Mouse (Mus musculus): ENCODE measurements around the gene Ptprj. TPM values are rescaled to one million over a fixed set of nuclear protein-coding genes. Genes with fewer than 3 reads are reported as not detected.

Ptprj gene
- polyA plus RNA-seq, 1 experiment from 2014 or later: 4.9 TPM

DNA sequence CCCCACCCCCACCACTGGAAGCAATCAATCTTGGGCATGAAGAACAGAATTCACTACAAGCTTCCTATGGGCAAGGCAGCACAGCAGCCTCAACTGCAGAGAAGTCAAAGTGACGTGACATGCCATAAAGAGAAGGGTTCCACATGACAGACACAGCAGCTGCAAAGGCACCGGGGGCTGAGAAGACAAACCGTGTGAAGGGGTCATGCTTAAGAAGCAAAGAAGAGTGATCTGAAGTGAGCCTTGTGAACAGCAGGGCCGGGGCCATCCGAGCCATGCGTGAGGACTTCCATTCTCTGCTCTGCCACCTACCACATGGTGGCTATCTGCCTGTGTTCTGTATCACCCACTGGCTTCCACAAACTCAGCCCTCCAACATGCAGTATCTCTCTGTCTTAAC lies 45.7 kb downstream of the Ptprj start:
- H3K9ac ChIP-seq: no peak overlapping the region
- H3K36me3 ChIP-seq: no peaks in the 10 kb centered on the region
- ATAC-seq (ENCODE audit: insufficient read depth, low FRiP score, low read depth): no peak
- 80% methylated on average over 6 of the region's 6 CpGs for WGBS
- H3K9me3 ChIP-seq: no peaks in the 10 kb centered on the region
- H3K27ac ChIP-seq: no peak overlapping the region
- no peak overlapping the region for H3K4me3 ChIP-seq (replicated peaks)
- H3K4me1 ChIP-seq: no peaks in the 10 kb centered on the region
- no peak overlapping the region for H3K4me2 ChIP-seq
- no peaks in the 10 kb centered on the region for H3K27me3 ChIP-seq (replicated peaks)

DNA sequence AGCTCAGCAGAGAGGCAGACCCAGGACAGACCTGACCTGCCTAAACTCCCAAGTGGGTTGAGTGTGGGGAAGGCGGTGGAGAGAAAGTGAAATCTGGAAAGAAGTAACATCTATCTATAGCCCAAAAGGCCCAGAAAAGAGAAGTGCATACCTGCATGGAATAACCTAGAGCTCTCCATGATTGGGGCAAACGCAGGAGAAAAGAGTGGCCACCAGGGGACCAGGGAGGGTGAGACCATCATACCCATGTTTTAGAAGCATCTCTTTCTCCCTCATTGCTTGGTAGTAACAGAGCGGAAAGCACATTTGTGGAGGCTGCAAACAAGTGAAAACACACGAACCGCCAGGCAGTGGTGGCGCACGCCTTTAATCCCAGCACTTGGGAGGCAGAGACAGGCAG lies 46.5 kb downstream of the Ptprj start:
- H3K9me3 ChIP-seq: no peaks in the 10 kb centered on the region
- no peaks in the 10 kb centered on the region for H3K27me3 ChIP-seq (replicated peaks)
- no peak overlapping the region for H3K9ac ChIP-seq
- no peak for ATAC-seq (ENCODE audit: insufficient read depth, low FRiP score, low read depth)
- no peak overlapping the region for H3K4me2 ChIP-seq
- H3K36me3 ChIP-seq: no peaks in the 10 kb centered on the region
- no peak overlapping the region for H3K27ac ChIP-seq
- H3K4me3 ChIP-seq (replicated peaks): no peak overlapping the region
- WGBS: 97% methylated on average over 7 of the region's 7 CpGs
- H3K4me1 ChIP-seq: no peaks in the 10 kb centered on the region

DNA sequence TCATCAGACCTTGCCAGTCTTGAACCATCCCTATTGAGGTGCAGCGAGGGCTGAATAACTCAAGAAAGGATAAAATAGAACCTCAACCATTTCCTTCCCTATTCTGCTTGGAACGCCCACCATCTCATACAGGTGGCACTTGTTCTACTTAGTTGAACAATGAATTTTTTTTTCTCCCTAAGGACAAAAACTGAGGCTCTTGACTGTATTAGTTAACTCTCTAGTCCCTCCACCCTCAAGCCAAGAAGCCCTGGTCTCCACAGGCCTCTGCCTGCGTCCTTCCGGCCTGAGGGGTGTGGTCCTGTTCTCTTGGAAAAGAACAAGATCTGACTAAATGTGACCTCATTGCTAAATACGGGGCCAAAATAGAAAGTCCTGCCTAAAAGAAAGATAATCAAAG lies 48.4 kb downstream of the Ptprj start:
- Histone ChIP-seq H3K36me3 (no peaks in the 10 kb centered on the region), H3K4me3 (replicated peaks) (no peak overlapping the region), H3K4me1 (peaks cover 6% of the 10 kb centered on the region), H3K4me2 (no peak overlapping the region), H3K27me3 (replicated peaks) (no peaks in the 10 kb centered on the region), H3K9ac (no peak overlapping the region), H3K27ac (no peak overlapping the region), H3K9me3 (no peaks in the 10 kb centered on the region)
- no peak for ATAC-seq (ENCODE audit: insufficient read depth, low FRiP score, low read depth)
- WGBS: 74% methylated on average over 5 of the region's 5 CpGs

DNA sequence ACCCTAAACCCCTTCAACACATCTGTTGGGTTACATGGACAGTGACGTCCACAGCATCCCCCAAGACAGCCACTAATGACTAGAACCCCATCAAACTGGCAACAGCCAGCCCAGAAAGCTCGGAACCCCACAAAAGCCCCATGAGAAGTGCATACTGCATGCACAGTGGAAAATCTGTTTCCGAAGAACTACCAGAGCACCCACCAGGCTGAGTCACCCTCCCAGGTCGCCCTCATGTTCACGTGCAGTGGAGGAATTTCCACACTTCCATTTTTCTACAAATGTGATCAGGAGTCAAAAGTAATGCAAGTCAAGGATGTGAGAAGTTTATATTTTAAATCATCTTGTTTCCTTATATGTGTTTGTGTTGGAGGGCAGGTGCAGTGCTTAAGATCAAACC lies 52.3 kb downstream of the Ptprj start:
- Histone ChIP-seq H3K4me2 (no peak overlapping the region), H3K27me3 (replicated peaks) (no peaks in the 10 kb centered on the region), H3K4me1 (peaks cover 21% of the 10 kb centered on the region), H3K9me3 (no peaks in the 10 kb centered on the region), H3K36me3 (no peaks in the 10 kb centered on the region), H3K27ac (no peak overlapping the region), H3K4me3 (replicated peaks) (no peak overlapping the region), H3K9ac (no peak overlapping the region)
- WGBS: 84% methylated on average over 5 of the region's 5 CpGs
- ATAC-seq (ENCODE audit: insufficient read depth, low FRiP score, low read depth): no peak

DNA sequence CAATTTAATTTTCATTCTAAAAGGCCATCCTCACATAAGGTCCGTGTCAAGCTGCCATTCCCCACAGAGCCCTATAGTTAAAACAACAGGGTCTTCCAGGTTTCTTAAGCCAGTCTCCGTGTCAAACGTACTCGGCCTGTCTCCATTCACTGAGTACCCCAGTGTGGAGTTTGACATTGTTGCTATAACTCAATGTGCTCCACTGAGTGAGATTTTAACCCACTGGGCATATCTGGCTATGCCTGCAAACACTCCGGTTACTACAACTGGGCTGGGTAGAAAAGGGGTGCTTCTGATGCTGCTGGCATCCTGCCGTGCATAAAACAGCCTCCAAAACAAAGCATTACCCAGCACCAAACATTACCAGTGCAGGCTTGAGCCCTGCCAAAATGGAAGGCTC lies 53.5 kb downstream of the Ptprj start:
- Histone ChIP-seq H3K9me3 (no peaks in the 10 kb centered on the region), H3K4me3 (replicated peaks) (no peak overlapping the region), H3K27ac (peak overlapping the region; percentile 91), H3K9ac (no peak overlapping the region), H3K36me3 (no peaks in the 10 kb centered on the region), H3K4me2 (peak overlapping the region; percentile 29), H3K27me3 (replicated peaks) (no peaks in the 10 kb centered on the region), H3K4me1 (peaks cover 24% of the 10 kb centered on the region)
- ATAC-seq (ENCODE audit: insufficient read depth, low FRiP score, low read depth): no peak
- 27% methylated on average over 6 of the region's 6 CpGs for WGBS

DNA sequence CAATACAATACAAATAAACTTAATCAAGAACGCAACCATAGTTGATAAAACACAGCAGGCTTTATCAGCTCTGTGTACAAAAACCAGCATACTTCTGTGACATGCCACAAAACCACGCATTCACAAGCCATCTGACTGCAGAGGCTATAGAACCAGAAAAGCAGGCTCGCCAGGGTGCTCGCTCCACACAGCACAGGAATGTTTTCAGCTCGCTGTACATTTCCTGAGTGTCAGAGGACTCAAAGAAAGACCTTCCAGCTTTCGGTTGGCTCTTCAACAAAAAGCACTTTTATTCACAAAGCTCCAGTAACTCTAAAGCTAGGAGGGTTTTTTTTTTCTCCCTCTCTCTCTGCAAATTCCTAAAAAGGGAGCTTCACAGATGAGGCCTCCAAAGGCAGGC lies 53.9 kb downstream of the Ptprj start:
- Histone ChIP-seq H3K4me1 (peaks cover 24% of the 10 kb centered on the region), H3K27me3 (replicated peaks) (no peaks in the 10 kb centered on the region), H3K9me3 (no peaks in the 10 kb centered on the region), H3K9ac (no peak overlapping the region), H3K36me3 (no peaks in the 10 kb centered on the region), H3K27ac (peak overlapping the region; percentile 91), H3K4me3 (replicated peaks) (no peak overlapping the region), H3K4me2 (peak overlapping the region; percentile 29)
- whole genome bisulfite sequencing: 16% methylated on average over 6 of the region's 6 CpGs
- peak; percentile 83 for ATAC-seq (ENCODE audit: insufficient read depth, low FRiP score, low read depth)

DNA sequence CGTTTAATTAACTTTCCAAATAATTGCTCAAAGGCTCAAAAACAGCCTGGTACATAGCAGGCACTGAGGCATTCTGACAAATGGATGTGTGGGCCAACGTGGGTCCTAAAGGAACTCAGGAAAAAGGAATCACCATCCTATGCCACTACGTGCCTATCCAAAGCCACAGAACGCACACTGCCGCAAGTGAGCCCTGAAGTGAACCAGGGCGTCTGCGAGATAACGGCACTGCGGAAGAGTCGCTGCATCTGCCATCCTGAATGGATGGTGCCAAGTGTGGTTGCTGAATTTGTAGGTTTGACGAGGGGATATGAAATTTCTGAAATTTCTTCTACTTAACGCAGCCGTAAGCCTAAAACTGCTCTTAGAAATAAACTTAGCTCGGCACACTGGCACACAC lies 54.6 kb downstream of the Ptprj start:
- peak overlapping the region; percentile 91; the same call in 1 of the 2 replicates for H3K27ac ChIP-seq
- H3K4me1 ChIP-seq: peaks cover 24% of the 10 kb centered on the region
- H3K9me3 ChIP-seq: no peaks in the 10 kb centered on the region
- no peak overlapping the region for H3K9ac ChIP-seq
- no peaks in the 10 kb centered on the region for H3K27me3 ChIP-seq (replicated peaks)
- ATAC-seq (ENCODE audit: insufficient read depth, low FRiP score, low read depth): no peak
- no peak overlapping the region for H3K4me3 ChIP-seq (replicated peaks)
- H3K36me3 ChIP-seq: no peaks in the 10 kb centered on the region
- WGBS: 71% methylated on average over 14 of the region's 14 CpGs
- peak overlapping the region; percentile 12; the same call in 1 of the 2 replicates for H3K4me2 ChIP-seq

DNA sequence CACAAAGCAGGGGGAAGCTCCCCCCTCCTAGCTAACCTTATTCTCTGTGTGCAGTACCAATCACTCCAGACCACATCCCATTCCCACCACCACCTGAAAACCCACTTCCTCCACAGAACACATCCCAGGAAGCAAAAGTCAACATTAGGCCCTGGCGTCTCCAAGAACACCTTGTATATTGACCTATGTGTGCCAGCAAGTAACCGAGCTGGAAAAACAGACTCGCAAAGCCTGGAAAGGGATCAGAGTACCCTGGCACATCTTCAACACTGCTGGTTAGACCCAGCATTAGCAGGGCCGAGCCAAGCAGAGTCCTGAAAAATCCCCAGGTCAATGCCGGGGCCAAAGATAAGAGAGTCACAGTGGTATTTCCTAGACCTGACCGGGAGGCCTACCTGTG lies 58.0 kb downstream of the Ptprj start:
- 0 out of 2 replicates have a peak, but pooled peaks have one; percentile 14 for ATAC-seq (ENCODE audit: insufficient read depth, low FRiP score, low read depth)
- Histone ChIP-seq H3K4me2 (no peak overlapping the region), H3K9me3 (no peaks in the 10 kb centered on the region), H3K4me3 (replicated peaks) (no peak overlapping the region), H3K36me3 (no peaks in the 10 kb centered on the region), H3K4me1 (peaks cover 22% of the 10 kb centered on the region), H3K9ac (no peak overlapping the region), H3K27ac (no peak overlapping the region), H3K27me3 (replicated peaks) (no peaks in the 10 kb centered on the region)
- 65% methylated on average over 6 of the region's 6 CpGs for WGBS

DNA sequence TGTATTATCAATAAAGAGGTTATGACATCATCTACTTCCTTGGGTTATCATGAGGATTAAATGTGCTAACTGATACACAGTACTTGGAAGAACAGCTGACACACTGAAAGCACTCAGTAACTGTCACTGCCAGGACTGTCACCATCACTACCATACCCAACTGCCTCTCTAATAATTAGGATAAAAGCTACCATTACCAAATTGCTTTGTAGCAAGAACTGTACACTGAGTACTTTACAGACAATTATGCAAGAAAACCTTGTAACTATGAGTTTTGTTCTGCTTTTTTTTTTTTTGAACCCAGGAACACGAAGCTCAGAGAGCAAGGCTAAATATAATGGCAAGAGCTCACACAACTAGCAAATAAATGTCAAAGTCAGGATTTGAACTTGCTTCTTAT lies 58.5 kb downstream of the Ptprj start:
- Histone ChIP-seq H3K27ac (no peak overlapping the region), H3K4me1 (peaks cover 17% of the 10 kb centered on the region), H3K36me3 (no peaks in the 10 kb centered on the region), H3K9ac (no peak overlapping the region), H3K4me3 (replicated peaks) (no peak overlapping the region), H3K9me3 (no peaks in the 10 kb centered on the region), H3K27me3 (replicated peaks) (no peaks in the 10 kb centered on the region), H3K4me2 (no peak overlapping the region)
- WGBS: 74% methylated on average over 1 of the region's 1 CpGs
- ATAC-seq (ENCODE audit: insufficient read depth, low FRiP score, low read depth): no peak

DNA sequence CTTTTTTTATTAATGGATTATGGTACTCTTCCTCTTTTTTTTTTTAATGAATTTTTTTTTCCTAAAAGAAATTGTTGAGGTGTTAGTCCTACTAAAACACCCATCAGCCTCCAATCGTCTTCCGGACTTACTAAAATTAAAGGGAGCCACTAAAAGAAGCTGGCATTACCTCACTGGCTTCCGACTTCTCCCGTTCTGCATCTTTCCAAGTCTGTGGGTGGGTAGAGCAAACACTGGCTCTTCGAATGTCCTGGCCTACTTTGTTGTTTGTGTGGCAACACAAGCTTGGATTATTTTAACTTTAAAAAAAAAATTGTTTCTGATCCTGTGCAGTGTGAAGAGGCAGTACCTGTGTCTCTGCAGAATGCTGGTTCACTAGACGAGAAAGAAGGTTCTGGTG lies 62.2 kb downstream of the Ptprj start:
- Histone ChIP-seq H3K4me3 (replicated peaks) (no peak overlapping the region), H3K36me3 (no peaks in the 10 kb centered on the region), H3K9me3 (no peaks in the 10 kb centered on the region), H3K27me3 (replicated peaks) (no peaks in the 10 kb centered on the region), H3K9ac (no peak overlapping the region), H3K4me2 (no peak overlapping the region), H3K27ac (no peak overlapping the region), H3K4me1 (0 out of 2 replicates have a peak, but pooled peaks cover 7% of the 10 kb centered on the region)
- 76% methylated on average over 6 of the region's 6 CpGs for WGBS
- no peak for ATAC-seq (ENCODE audit: insufficient read depth, low FRiP score, low read depth)

DNA sequence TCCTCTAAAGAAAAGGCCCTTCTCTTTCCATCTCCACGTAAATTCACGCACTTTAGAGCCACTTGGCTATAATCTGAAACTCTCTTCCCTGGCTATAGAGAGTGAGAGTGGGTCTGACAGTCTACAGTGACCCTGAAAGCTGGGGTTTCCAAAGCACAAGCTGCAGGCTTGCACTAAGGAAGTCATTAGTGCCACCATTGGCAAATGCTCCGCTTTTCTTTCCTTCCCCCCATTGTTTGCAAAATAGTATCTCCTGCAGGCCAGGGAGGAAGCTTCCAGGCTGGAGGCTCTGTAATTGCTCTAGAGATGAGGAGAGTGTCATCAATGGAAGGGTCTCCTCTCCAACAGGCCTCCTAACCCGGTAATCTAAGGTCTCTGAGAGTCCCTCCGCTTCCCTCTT lies 65.5 kb downstream of the Ptprj start:
- no peak for ATAC-seq (ENCODE audit: insufficient read depth, low FRiP score, low read depth)
- Histone ChIP-seq H3K4me1 (0 out of 2 replicates have a peak, but pooled peaks cover 4% of the 10 kb centered on the region), H3K36me3 (no peaks in the 10 kb centered on the region), H3K4me2 (no peak overlapping the region), H3K9me3 (no peaks in the 10 kb centered on the region), H3K27me3 (replicated peaks) (no peaks in the 10 kb centered on the region), H3K9ac (no peak overlapping the region), H3K27ac (no peak overlapping the region), H3K4me3 (replicated peaks) (no peak overlapping the region)
- WGBS: 68% methylated on average over 5 of the region's 5 CpGs

DNA sequence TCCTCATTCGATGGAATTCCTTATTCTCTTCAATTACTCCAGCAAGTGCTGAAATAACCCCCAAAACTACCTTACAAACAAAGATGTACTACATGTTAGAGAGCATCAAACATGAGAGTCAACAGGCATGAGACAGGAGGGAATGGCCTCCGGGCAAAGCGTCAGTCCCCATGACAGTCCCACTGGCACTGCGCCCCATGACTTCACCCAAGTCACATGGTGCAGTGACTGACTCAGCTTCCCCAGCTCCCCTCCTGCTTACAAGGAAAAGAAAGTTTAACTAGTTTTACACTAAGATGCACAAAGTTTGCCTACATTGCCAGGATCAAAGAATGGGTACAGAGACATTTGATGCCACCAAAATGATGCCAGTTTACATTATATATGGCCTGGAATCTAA lies 71.2 kb downstream of the Ptprj start:
- Histone ChIP-seq H3K36me3 (no peaks in the 10 kb centered on the region), H3K4me3 (replicated peaks) (no peak overlapping the region), H3K27ac (no peak overlapping the region), H3K4me1 (peaks cover 20% of the 10 kb centered on the region), H3K9me3 (no peaks in the 10 kb centered on the region), H3K9ac (no peak overlapping the region), H3K27me3 (replicated peaks) (no peaks in the 10 kb centered on the region), H3K4me2 (no peak overlapping the region)
- no peak for ATAC-seq (ENCODE audit: insufficient read depth, low FRiP score, low read depth)
- WGBS: 89% methylated on average over 4 of the region's 4 CpGs

DNA sequence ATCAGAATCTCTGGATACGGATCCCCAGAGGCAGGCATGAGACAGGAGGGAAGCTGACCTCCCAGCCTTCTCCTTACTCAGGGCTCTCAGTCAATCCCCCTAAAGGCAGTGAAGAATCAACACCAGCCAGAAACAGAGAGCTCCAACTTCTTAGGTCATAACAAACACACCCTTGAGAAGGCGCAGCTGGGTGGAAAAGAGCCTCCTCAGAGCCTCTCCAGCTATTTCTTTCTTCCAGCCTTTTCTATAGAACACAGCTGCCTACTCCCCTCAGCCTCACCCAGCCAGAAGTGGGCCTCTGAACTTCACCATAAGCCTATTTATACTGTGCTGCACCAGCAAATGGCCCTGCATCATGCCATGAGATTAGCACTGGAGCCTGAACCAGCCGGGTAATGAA lies 74.3 kb downstream of the Ptprj start:
- ATAC-seq (ENCODE audit: insufficient read depth, low FRiP score, low read depth): peak; percentile 74
- Histone ChIP-seq H3K36me3 (no peaks in the 10 kb centered on the region), H3K27me3 (replicated peaks) (no peaks in the 10 kb centered on the region), H3K4me2 (no peak overlapping the region), H3K4me1 (peaks cover 38% of the 10 kb centered on the region), H3K4me3 (replicated peaks) (no peak overlapping the region), H3K9ac (no peak overlapping the region), H3K9me3 (no peaks in the 10 kb centered on the region), H3K27ac (peak overlapping the region; percentile 71)
- WGBS: 23% methylated on average over 3 of the region's 3 CpGs

Data from stomach, embryonic 15.5 days (tissue).